Mouse (Mus musculus): ENCODE data around the gene Ccdc33. TPM values are rescaled to one million over a fixed set of nuclear protein-coding genes. Genes with fewer than 3 reads are reported as not detected.

The Ccdc33 gene
- polyA plus RNA-seq, 1 experiment from 2014 or later: 0.18 TPM

GRCm38 (mm10) chr9:58055666-58056065, 63.0 kb downstream of the Ccdc33 start:
- no peak overlapping the region for H3K4me2 ChIP-seq
- H3K9ac ChIP-seq: no peak overlapping the region
- WGBS: 68% methylated on average over 5 of the region's 5 CpGs
- H3K36me3 ChIP-seq: no peaks in the 10 kb centered on the region
- H3K9me3 ChIP-seq: no peaks in the 10 kb centered on the region
- no peak overlapping the region for H3K27ac ChIP-seq
- ATAC-seq (ENCODE audit: insufficient read depth, low FRiP score, low read depth): no peak
- no peaks in the 10 kb centered on the region for H3K4me1 ChIP-seq
- H3K27me3 ChIP-seq (replicated peaks): no peaks in the 10 kb centered on the region
- no peak overlapping the region for H3K4me3 ChIP-seq (replicated peaks)

GRCm38 (mm10) chr9:58054032-58054431, 64.6 kb downstream of the Ccdc33 start:
- Histone ChIP-seq H3K4me2 (no peak overlapping the region), H3K9ac (no peak overlapping the region), H3K36me3 (no peaks in the 10 kb centered on the region), H3K27ac (no peak overlapping the region), H3K4me1 (no peaks in the 10 kb centered on the region), H3K9me3 (no peaks in the 10 kb centered on the region), H3K4me3 (replicated peaks) (no peak overlapping the region), H3K27me3 (replicated peaks) (0 out of 2 replicates have a peak, but pooled peaks cover 3% of the 10 kb centered on the region)
- 86% methylated on average over 1 of the region's 1 CpGs for WGBS
- no peak for ATAC-seq (ENCODE audit: insufficient read depth, low FRiP score, low read depth)

GRCm38 (mm10) chr9:58053544-58053943, 65.1 kb downstream of the Ccdc33 start:
- Histone ChIP-seq H3K27ac (no peak overlapping the region), H3K27me3 (replicated peaks) (0 out of 2 replicates have a peak, but pooled peaks cover 3% of the 10 kb centered on the region), H3K36me3 (no peaks in the 10 kb centered on the region), H3K4me2 (no peak overlapping the region), H3K9me3 (no peaks in the 10 kb centered on the region), H3K4me3 (replicated peaks) (no peak overlapping the region), H3K4me1 (no peaks in the 10 kb centered on the region), H3K9ac (no peak overlapping the region)
- no peak for ATAC-seq (ENCODE audit: insufficient read depth, low FRiP score, low read depth)
- 37% methylated on average over 3 of the region's 3 CpGs for WGBS

- WGBS: 24% methylated on average over 3 of the region's 3 CpGs
- H3K36me3 ChIP-seq: no peaks in the 10 kb centered on the region
- no peaks in the 10 kb centered on the region for H3K9me3 ChIP-seq
- no peak for ATAC-seq (ENCODE audit: insufficient read depth, low FRiP score, low read depth)
- no peaks in the 10 kb centered on the region for H3K4me1 ChIP-seq
- H3K27me3 ChIP-seq (replicated peaks): 0 out of 2 replicates have a peak, but pooled peaks cover 3% of the 10 kb centered on the region
- no peak overlapping the region for H3K4me3 ChIP-seq (replicated peaks)
- H3K4me2 ChIP-seq: no peak overlapping the region
- H3K27ac ChIP-seq: no peak overlapping the region
- no peak overlapping the region for H3K9ac ChIP-seq
Measured at GRCm38 (mm10) chr9:58053102-58053501, 65.5 kb downstream of the Ccdc33 start.

- H3K4me1 ChIP-seq: no peaks in the 10 kb centered on the region
- H3K4me2 ChIP-seq: no peak overlapping the region
- no peak for ATAC-seq (ENCODE audit: insufficient read depth, low FRiP score, low read depth)
- H3K36me3 ChIP-seq: no peaks in the 10 kb centered on the region
- 21% methylated on average over 5 of the region's 5 CpGs for WGBS
- H3K27me3 ChIP-seq (replicated peaks): 0 out of 2 replicates have a peak, but pooled peaks cover 3% of the 10 kb centered on the region
- no peak overlapping the region for H3K9ac ChIP-seq
- no peak overlapping the region for H3K27ac ChIP-seq
- no peaks in the 10 kb centered on the region for H3K9me3 ChIP-seq
- no peak overlapping the region for H3K4me3 ChIP-seq (replicated peaks)
Measured at GRCm38 (mm10) chr9:58051937-58052336, 66.7 kb downstream of the Ccdc33 start.

- no peak for ATAC-seq (ENCODE audit: insufficient read depth, low FRiP score, low read depth)
- Histone ChIP-seq H3K9ac (no peak overlapping the region), H3K4me1 (no peaks in the 10 kb centered on the region)
Measured at GRCm38 (mm10) chr9:58049861-58050260, 68.8 kb downstream of the Ccdc33 start.

GRCm38 (mm10) chr9:58049186-58049585, 69.4 kb downstream of the Ccdc33 start:
- no peak for ATAC-seq (ENCODE audit: insufficient read depth, low FRiP score, low read depth)
- Histone ChIP-seq H3K4me3 (replicated peaks) (no peak overlapping the region), H3K9me3 (no peaks in the 10 kb centered on the region), H3K4me1 (no peaks in the 10 kb centered on the region), H3K27me3 (replicated peaks) (0 out of 2 replicates have a peak, but pooled peaks cover 3% of the 10 kb centered on the region), H3K27ac (no peak overlapping the region), H3K9ac (no peak overlapping the region), H3K4me2 (no peak overlapping the region), H3K36me3 (no peaks in the 10 kb centered on the region)
- 63% methylated on average over 6 of the region's 6 CpGs for whole genome bisulfite sequencing

More at GRCm38 (mm10) chr9:58049861-58050260, 68.8 kb downstream of the Ccdc33 start:
- H3K9me3 ChIP-seq: no peaks in the 10 kb centered on the region
- H3K27me3 ChIP-seq (replicated peaks): 0 out of 2 replicates have a peak, but pooled peaks cover 3% of the 10 kb centered on the region
- no peak overlapping the region for H3K4me3 ChIP-seq (replicated peaks)
- H3K36me3 ChIP-seq: no peaks in the 10 kb centered on the region
- H3K4me2 ChIP-seq: no peak overlapping the region
- no peak overlapping the region for H3K27ac ChIP-seq
- 63% methylated on average over 7 of the region's 7 CpGs for WGBS

- Histone ChIP-seq H3K9me3 (no peaks in the 10 kb centered on the region), H3K27ac (no peak overlapping the region), H3K4me1 (no peaks in the 10 kb centered on the region), H3K4me2 (no peak overlapping the region), H3K27me3 (replicated peaks) (0 out of 2 replicates have a peak, but pooled peaks cover 3% of the 10 kb centered on the region), H3K9ac (no peak overlapping the region), H3K36me3 (no peaks in the 10 kb centered on the region), H3K4me3 (replicated peaks) (no peak overlapping the region)
- ATAC-seq (ENCODE audit: insufficient read depth, low FRiP score, low read depth): no peak
- 22% methylated on average over 6 of the region's 6 CpGs for WGBS
Measured at GRCm38 (mm10) chr9:58048621-58049020, 70.0 kb downstream of the Ccdc33 start.

- no peaks in the 10 kb centered on the region for H3K36me3 ChIP-seq
- no peak overlapping the region for H3K27ac ChIP-seq
- H3K27me3 ChIP-seq (replicated peaks): 0 out of 2 replicates have a peak, but pooled peaks cover 3% of the 10 kb centered on the region
- no peak overlapping the region for H3K4me2 ChIP-seq
- H3K4me3 ChIP-seq (replicated peaks): no peak overlapping the region
- 62% methylated on average over 10 of the region's 10 CpGs for WGBS
- H3K9me3 ChIP-seq: no peaks in the 10 kb centered on the region
- ATAC-seq (ENCODE audit: insufficient read depth, low FRiP score, low read depth): no peak
- no peak overlapping the region for H3K9ac ChIP-seq
- 0 out of 2 replicates have a peak, but pooled peaks cover 4% of the 10 kb centered on the region for H3K4me1 ChIP-seq
Measured at GRCm38 (mm10) chr9:58047061-58047460, 71.6 kb downstream of the Ccdc33 start.

GRCm38 (mm10) chr9:58045646-58046045, 73.0 kb downstream of the Ccdc33 start:
- 0 out of 2 replicates have a peak, but pooled peaks cover 3% of the 10 kb centered on the region for H3K27me3 ChIP-seq (replicated peaks)
- H3K27ac ChIP-seq: no peak overlapping the region
- WGBS: 31% methylated on average over 4 of the region's 4 CpGs
- H3K4me3 ChIP-seq (replicated peaks): no peak overlapping the region
- H3K9ac ChIP-seq: no peak overlapping the region
- no peaks in the 10 kb centered on the region for H3K36me3 ChIP-seq
- ATAC-seq (ENCODE audit: insufficient read depth, low FRiP score, low read depth): no peak
- no peaks in the 10 kb centered on the region for H3K9me3 ChIP-seq
- 0 out of 2 replicates have a peak, but pooled peaks cover 8% of the 10 kb centered on the region for H3K4me1 ChIP-seq
- no peak overlapping the region for H3K4me2 ChIP-seq

- H3K36me3 ChIP-seq: no peaks in the 10 kb centered on the region
- no peak for ATAC-seq (ENCODE audit: insufficient read depth, low FRiP score, low read depth)
- H3K4me1 ChIP-seq: 0 out of 2 replicates have a peak, but pooled peaks cover 8% of the 10 kb centered on the region
- H3K27me3 ChIP-seq (replicated peaks): no peaks in the 10 kb centered on the region
- H3K4me2 ChIP-seq: no peak overlapping the region
- H3K9me3 ChIP-seq: no peaks in the 10 kb centered on the region
- H3K9ac ChIP-seq: no peak overlapping the region
- no peak overlapping the region for H3K4me3 ChIP-seq (replicated peaks)
- H3K27ac ChIP-seq: no peak overlapping the region
- 31% methylated on average over 10 of the region's 10 CpGs for WGBS
Measured at GRCm38 (mm10) chr9:58044828-58045227, 73.8 kb downstream of the Ccdc33 start.

GRCm38 (mm10) chr9:58043496-58044017, 75.1 kb downstream of the Ccdc33 start:
- Histone ChIP-seq H3K9me3 (no peaks in the 10 kb centered on the region), H3K4me2 (no peak overlapping the region), H3K4me1 (0 out of 2 replicates have a peak, but pooled peaks cover 8% of the 10 kb centered on the region), H3K9ac (no peak overlapping the region), H3K27me3 (replicated peaks) (no peaks in the 10 kb centered on the region), H3K36me3 (no peaks in the 10 kb centered on the region), H3K27ac (no peak overlapping the region), H3K4me3 (replicated peaks) (no peak overlapping the region)
- ATAC-seq (ENCODE audit: insufficient read depth, low FRiP score, low read depth): no peak
- WGBS: 79% methylated on average over 10 of the region's 10 CpGs

Data from stomach, embryonic 15.5 days (tissue).